Mouse (Mus musculus) neural tube, embryonic 12.5 days (tissue): ENCODE measurements around the gene Med23. TPM values are rescaled to one million over a fixed set of nuclear protein-coding genes. Genes with fewer than 3 reads are reported as not detected.
A peak's percentile ranks its signal among the peaks of the same experiment; 100 is the strongest.

Source experiments
- ATAC-seq: fragments of 200-750 bp; cut with Nextera tagmentation; 2 replicates; pipeline ENCODE4 v1.8.0; 2017; ENCODE audit warnings: low read depth, mild to moderate bottlenecking, moderate TSS enrichment, moderate library complexity; ENCODE audit not compliant: low FRiP score
- H3K27ac ChIP-seq: fragments of 300-500 bp; sonication (generic); 2 replicates; pipeline ENCODE4 v1.5.1; 2016
- H3K27me3 ChIP-seq: fragments of 300-500 bp; sonication (generic); replicated peaks from 2 replicates; pipeline ENCODE4 v1.6.1; 2016; ENCODE audit warnings: mild to moderate bottlenecking
- H3K36me3 ChIP-seq: fragments of 300-500 bp; sonication (generic); 2 replicates; pipeline ENCODE4 v1.6.1; 2016; ENCODE audit warnings: mild to moderate bottlenecking
- H3K4me1 ChIP-seq: fragments of 300-500 bp; sonication (generic); 2 replicates; pipeline ENCODE4 v1.6.1; 2016
- H3K4me2 ChIP-seq: fragments of 300-500 bp; sonication (generic); replicated peaks from 2 replicates; pipeline ENCODE4 v1.6.1; 2016; ENCODE audit warnings: mild to moderate bottlenecking
- H3K4me3 ChIP-seq: fragments of 300-500 bp; sonication (generic); 2 replicates; pipeline ENCODE4 v1.5.1; 2016
- H3K9ac ChIP-seq: fragments of 300-500 bp; sonication (generic); 2 replicates; pipeline ENCODE4 v1.6.1; 2016; ENCODE audit warnings: mild to moderate bottlenecking
- H3K9me3 ChIP-seq: fragments of 300-500 bp; sonication (generic); 2 replicates; pipeline ENCODE4 v1.6.1; 2016; ENCODE audit warnings: mild to moderate bottlenecking
- WGBS: fragments of 180-500 bp; shearing (Covaris S2); methylation state at CpG from one replicate; pipeline ENCODE4 v1.1.7; 2016; 5-methylcytosine and 5-hydroxymethylcytosine counted together
- polyA plus RNA-seq: library from polyadenylated mRNA; unstranded; fragments of >200 nt; fragmentation: Nextera tagmentation; extraction: Ambion mirVana; gene quantifications from 2 replicates; pipeline ENCODE4 v1.2.1, GENCODE M21; 2016

Gene Med23
- polyA plus RNA-seq, 1 experiment from 2014 or later, result 33.5 TPM

GRCm38 (mm10) chr10:24895927-24896326 lies 26.1 kb downstream of the Med23 start:
- peaks cover 81% of the 10 kb centered on the region for H3K36me3 ChIP-seq
- no peak for ATAC-seq
- no peak overlapping the region for H3K4me2 ChIP-seq
- no peaks in the 10 kb centered on the region for H3K9me3 ChIP-seq
- H3K27me3 ChIP-seq, result no peaks in the 10 kb centered on the region
- no peak overlapping the region for H3K27ac ChIP-seq
- no peak overlapping the region for H3K9ac ChIP-seq
- no peak overlapping the region for H3K4me3 ChIP-seq
- H3K4me1 ChIP-seq, result no peaks in the 10 kb centered on the region
- 87% methylated on average over 8 of the region's 8 CpGs for WGBS

GRCm38 (mm10) chr10:24905627-24906026 lies 35.8 kb downstream of the Med23 start:
- H3K36me3 ChIP-seq, result peaks cover 94% of the 10 kb centered on the region
- 95% methylated on average over 10 of the region's 10 CpGs for WGBS
- no peak overlapping the region for H3K4me3 ChIP-seq
- no peaks in the 10 kb centered on the region for H3K9me3 ChIP-seq
- no peak for ATAC-seq
- no peaks in the 10 kb centered on the region for H3K27me3 ChIP-seq
- no peak overlapping the region for H3K27ac ChIP-seq
- no peak overlapping the region for H3K9ac ChIP-seq
- no peaks in the 10 kb centered on the region for H3K4me1 ChIP-seq
- no peak overlapping the region for H3K4me2 ChIP-seq

- Histone ChIP-seq H3K9ac (no peak overlapping the region), H3K4me3 (no peak overlapping the region), H3K4me1 (no peaks in the 10 kb centered on the region), H3K9me3 (no peaks in the 10 kb centered on the region), H3K36me3 (peaks cover 75% of the 10 kb centered on the region), H3K27ac (no peak overlapping the region), H3K4me2 (no peak overlapping the region), H3K27me3 (no peaks in the 10 kb centered on the region)
- WGBS, result 93% methylated on average over 8 of the region's 8 CpGs
- no peak for ATAC-seq
These were observed 41.4 kb downstream of the Med23 start for GRCm38 (mm10) chr10:24911199-24911598.

- Histone ChIP-seq H3K4me3 (no peak overlapping the region), H3K36me3 (peaks cover 72% of the 10 kb centered on the region)
These were observed 42.8 kb downstream of the Med23 start for GRCm38 (mm10) chr10:24912576-24912975.

GRCm38 (mm10) chr10:24915486-24915885 lies 45.7 kb downstream of the Med23 start:
- H3K4me2 ChIP-seq, result no peak overlapping the region
- no peaks in the 10 kb centered on the region for H3K4me1 ChIP-seq
- H3K4me3 ChIP-seq, result no peak overlapping the region
- H3K27me3 ChIP-seq, result no peaks in the 10 kb centered on the region
- H3K9ac ChIP-seq, result no peak overlapping the region
- peaks cover 43% of the 10 kb centered on the region for H3K36me3 ChIP-seq
- no peak overlapping the region for H3K27ac ChIP-seq
- no peak for ATAC-seq
- no peaks in the 10 kb centered on the region for H3K9me3 ChIP-seq
- 93% methylated on average over 6 of the region's 6 CpGs for WGBS

More at GRCm38 (mm10) chr10:24912576-24912975, 42.8 kb downstream of the Med23 start:
- ATAC-seq, result no peak
- Histone ChIP-seq H3K27me3 (no peaks in the 10 kb centered on the region), H3K27ac (no peak overlapping the region), H3K9me3 (no peaks in the 10 kb centered on the region), H3K9ac (no peak overlapping the region), H3K4me1 (no peaks in the 10 kb centered on the region), H3K4me2 (no peak overlapping the region)
- WGBS, result 95% methylated on average over 14 of the region's 14 CpGs

GRCm38 (mm10) chr10:24922977-24923376 lies 53.2 kb downstream of the Med23 start:
- no peak for ATAC-seq
- Histone ChIP-seq H3K4me2 (no peak overlapping the region), H3K36me3 (no peaks in the 10 kb centered on the region; the same call in 1 of the 2 replicates), H3K27me3 (no peaks in the 10 kb centered on the region), H3K4me3 (no peak overlapping the region), H3K4me1 (peaks cover 14% of the 10 kb centered on the region), H3K9me3 (no peaks in the 10 kb centered on the region), H3K9ac (no peak overlapping the region), H3K27ac (no peak overlapping the region)
- 83% methylated on average over 4 of the region's 4 CpGs for WGBS

GRCm38 (mm10) chr10:24924296-24924695 lies 54.5 kb downstream of the Med23 start:
- no peak for ATAC-seq
- Histone ChIP-seq H3K36me3 (no peaks in the 10 kb centered on the region), H3K9ac (no peak overlapping the region), H3K27ac (no peak overlapping the region), H3K4me2 (no peak overlapping the region), H3K4me3 (no peak overlapping the region), H3K9me3 (no peaks in the 10 kb centered on the region), H3K4me1 (peaks cover 18% of the 10 kb centered on the region), H3K27me3 (no peaks in the 10 kb centered on the region)
- WGBS, result 76% methylated on average over 3 of the region's 3 CpGs

- peaks cover 18% of the 10 kb centered on the region for H3K4me1 ChIP-seq
- 11% methylated on average over 10 of the region's 10 CpGs for WGBS
- H3K4me2 ChIP-seq, result peak overlapping the region; percentile 12
- H3K9ac ChIP-seq, result no peak overlapping the region
- no peaks in the 10 kb centered on the region for H3K27me3 ChIP-seq
- no peaks in the 10 kb centered on the region for H3K9me3 ChIP-seq
- peak; percentile 87 for ATAC-seq
- H3K4me3 ChIP-seq, result no peak overlapping the region
- no peaks in the 10 kb centered on the region for H3K36me3 ChIP-seq
- H3K27ac ChIP-seq, result no peak overlapping the region
These were observed 56.6 kb downstream of the Med23 start for GRCm38 (mm10) chr10:24926380-24926779.

- Histone ChIP-seq H3K9me3 (no peaks in the 10 kb centered on the region), H3K4me1 (peaks cover 18% of the 10 kb centered on the region), H3K4me3 (no peak within 1 kb of the TSS), H3K4me2 (peak within 1 kb of the TSS; percentile 32), H3K27ac (no peak within 1 kb of the TSS), H3K27me3 (no peaks in the 10 kb centered on the region), H3K9ac (no peak within 1 kb of the TSS), H3K36me3 (no peaks in the 10 kb centered on the region)
- peak; percentile 64; the same call in 1 of the 2 replicates for ATAC-seq
- 36% methylated on average over 14 of the region's 14 CpGs for whole genome bisulfite sequencing
These were observed 57.4 kb downstream of the Med23 start, which contains the start of gene Arg1 for GRCm38 (mm10) chr10:24926962-24927720. Arg1 (minus strand) TSS chr10:24927484.

- Histone ChIP-seq H3K27me3 (no peaks in the 10 kb centered on the region), H3K27ac (no peak overlapping the region), H3K4me1 (peaks cover 18% of the 10 kb centered on the region), H3K4me3 (no peak overlapping the region), H3K36me3 (no peaks in the 10 kb centered on the region), H3K9me3 (no peaks in the 10 kb centered on the region), H3K4me2 (peak overlapping the region; percentile 23), H3K9ac (no peak overlapping the region)
- ATAC-seq, result no peak
- 15% methylated on average over 12 of the region's 12 CpGs for WGBS
These were observed 58.3 kb downstream of the Med23 start for GRCm38 (mm10) chr10:24928072-24928471.

GRCm38 (mm10) chr10:24930143-24930542 lies 60.4 kb downstream of the Med23 start:
- Histone ChIP-seq H3K4me2 (no peak overlapping the region), H3K9me3 (no peaks in the 10 kb centered on the region), H3K9ac (no peak overlapping the region), H3K27ac (no peak overlapping the region), H3K36me3 (no peaks in the 10 kb centered on the region), H3K4me3 (no peak overlapping the region), H3K4me1 (peaks cover 18% of the 10 kb centered on the region), H3K27me3 (no peaks in the 10 kb centered on the region)
- no peak for ATAC-seq
- 85% methylated on average over 6 of the region's 6 CpGs for WGBS

GRCm38 (mm10) chr10:24947871-24948270 lies 78.1 kb downstream of the Med23 start:
- no peak for ATAC-seq
- no peaks in the 10 kb centered on the region for H3K36me3 ChIP-seq
- H3K4me3 ChIP-seq, result no peak overlapping the region
- H3K27me3 ChIP-seq, result no peaks in the 10 kb centered on the region
- no peak overlapping the region for H3K4me2 ChIP-seq
- WGBS, result 79% methylated on average over 3 of the region's 3 CpGs
- H3K4me1 ChIP-seq, result no peaks in the 10 kb centered on the region
- H3K9me3 ChIP-seq, result no peaks in the 10 kb centered on the region
- no peak overlapping the region for H3K9ac ChIP-seq
- no peak overlapping the region for H3K27ac ChIP-seq

GRCm38 (mm10) chr10:24948278-24948677 lies 78.5 kb downstream of the Med23 start:
- Histone ChIP-seq H3K4me2 (no peak overlapping the region), H3K36me3 (no peaks in the 10 kb centered on the region), H3K4me3 (no peak overlapping the region), H3K27me3 (no peaks in the 10 kb centered on the region), H3K9me3 (no peaks in the 10 kb centered on the region), H3K4me1 (no peaks in the 10 kb centered on the region), H3K27ac (no peak overlapping the region), H3K9ac (no peak overlapping the region)
- 82% methylated on average over 8 of the region's 8 CpGs for WGBS
- ATAC-seq, result no peak
